Mouse (Mus musculus) R1 (cell line): ENCODE data around the gene Sall1.

Experiments
- DNase-seq: peaks from one replicate; pipeline ENCODE4 v3.0.0-alpha.2; 2018; ENCODE audit warnings: low read depth, low spot score

Sall1 gene

DNA sequence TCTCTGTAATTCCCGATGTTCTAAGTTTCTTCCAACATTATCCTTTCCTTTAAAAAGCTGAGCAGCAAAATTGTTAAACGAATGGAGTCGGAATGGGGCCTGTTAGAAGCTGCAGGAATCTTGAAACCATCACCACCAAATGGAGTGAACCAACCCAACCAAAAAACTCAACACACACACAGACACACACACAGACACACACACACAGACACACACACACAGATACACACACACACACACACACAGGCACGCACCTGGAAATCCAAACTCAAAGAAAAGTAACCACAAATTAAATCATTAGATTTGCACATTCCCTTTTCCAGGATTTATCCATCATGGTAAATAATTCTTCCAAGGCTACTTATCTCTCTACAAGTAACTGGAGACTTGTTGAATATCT is 5.0 kb downstream of the Sall1 start:
- DNase-seq, result no peak

DNA sequence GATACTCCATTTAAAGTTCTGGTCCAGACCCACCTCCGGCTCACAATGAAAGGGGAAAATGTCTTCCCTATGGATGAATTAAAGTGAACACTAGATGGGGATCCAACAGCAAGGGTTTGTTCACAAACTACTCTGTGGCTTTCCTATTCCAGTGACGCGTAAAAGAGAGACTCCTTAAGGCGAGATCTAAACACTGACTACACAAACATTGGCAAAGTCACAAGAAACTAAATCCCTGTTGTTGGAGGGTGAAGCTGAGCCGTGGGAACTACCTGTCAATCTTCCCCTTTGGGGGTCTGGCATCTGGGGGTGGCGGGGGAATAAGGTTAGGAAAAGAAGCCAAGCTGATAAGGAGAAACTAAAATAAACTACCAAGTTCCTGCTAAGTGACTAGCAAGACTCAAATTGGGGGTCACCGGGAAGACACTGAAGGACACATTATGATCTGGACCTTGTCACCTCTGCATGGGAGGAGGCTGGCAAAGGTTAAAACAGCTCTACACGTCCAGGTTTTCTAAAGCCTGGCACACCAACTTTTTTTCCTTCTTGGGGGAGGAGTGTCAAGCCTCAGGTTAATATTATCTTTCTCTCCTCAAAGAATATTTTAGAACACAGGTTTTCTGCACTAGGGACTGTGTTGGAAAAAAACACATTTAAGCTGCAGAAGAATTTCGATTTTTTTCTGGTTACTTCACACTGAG is 6.3 kb downstream of the Sall1 start:
- DNase-seq, result no peak

DNA sequence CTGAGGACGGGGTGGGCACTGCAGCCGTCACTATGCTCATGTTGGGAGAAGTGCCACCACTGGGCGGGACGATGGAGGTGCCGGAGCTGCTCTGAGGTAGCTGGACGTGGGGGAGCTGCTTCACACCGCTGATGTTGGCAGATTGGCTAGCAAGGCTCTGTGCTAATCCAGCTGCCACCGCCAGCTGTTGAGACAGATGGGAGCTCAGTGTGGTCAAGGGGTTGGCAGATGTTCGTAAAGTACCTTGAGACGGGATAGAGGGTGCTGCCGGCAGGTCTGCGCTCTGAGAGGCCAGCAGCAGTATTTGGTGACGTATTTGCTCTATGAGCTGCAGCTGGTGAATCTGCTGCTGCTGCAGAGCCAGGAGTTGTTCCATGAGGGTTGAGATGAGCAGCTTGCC is 11.6 kb downstream of the Sall1 start:
- DNase-seq, result no peak

DNA sequence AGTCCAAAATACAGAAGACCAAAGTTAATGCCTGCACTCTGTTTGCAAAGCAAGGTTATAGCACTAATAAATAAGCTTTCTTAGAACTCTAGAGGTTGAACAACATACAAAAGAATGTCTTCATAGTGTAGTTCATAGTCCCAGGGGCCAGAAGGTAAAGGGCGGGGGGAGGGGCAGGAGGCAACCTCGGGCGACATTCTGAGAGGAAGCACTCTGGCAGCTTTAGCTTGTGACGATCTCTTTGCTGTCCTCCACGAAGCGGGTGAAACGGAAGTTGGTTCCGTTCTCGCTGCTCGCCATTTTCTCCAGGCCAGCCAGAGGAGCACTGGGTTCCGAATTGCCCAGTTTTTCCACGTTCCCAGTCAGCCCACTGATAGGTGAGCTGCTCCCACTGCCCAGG is 15.8 kb downstream of the Sall1 start:
- no peak for DNase-seq

DNA sequence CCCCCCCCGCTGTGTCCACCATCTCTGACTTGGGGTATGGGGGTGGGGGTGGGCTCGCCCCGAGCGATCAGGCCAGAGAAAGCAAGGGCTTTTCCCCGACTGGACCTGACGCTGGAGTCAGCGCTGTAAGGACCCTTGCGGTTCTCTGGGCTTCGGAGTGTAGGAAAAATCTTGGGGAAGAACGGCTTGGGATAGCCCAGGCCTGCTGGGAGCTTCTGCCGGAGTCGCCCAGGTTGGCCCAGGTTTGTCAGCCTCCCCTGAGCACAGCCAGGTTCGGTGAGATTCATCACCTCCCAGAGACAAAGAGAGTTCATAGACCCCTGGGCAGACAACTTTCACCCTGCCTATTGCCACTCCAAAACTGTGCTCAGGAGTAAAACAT is 17.8 kb downstream of the Sall1 start:
- DNase-seq, result peak; percentile 59

DNA sequence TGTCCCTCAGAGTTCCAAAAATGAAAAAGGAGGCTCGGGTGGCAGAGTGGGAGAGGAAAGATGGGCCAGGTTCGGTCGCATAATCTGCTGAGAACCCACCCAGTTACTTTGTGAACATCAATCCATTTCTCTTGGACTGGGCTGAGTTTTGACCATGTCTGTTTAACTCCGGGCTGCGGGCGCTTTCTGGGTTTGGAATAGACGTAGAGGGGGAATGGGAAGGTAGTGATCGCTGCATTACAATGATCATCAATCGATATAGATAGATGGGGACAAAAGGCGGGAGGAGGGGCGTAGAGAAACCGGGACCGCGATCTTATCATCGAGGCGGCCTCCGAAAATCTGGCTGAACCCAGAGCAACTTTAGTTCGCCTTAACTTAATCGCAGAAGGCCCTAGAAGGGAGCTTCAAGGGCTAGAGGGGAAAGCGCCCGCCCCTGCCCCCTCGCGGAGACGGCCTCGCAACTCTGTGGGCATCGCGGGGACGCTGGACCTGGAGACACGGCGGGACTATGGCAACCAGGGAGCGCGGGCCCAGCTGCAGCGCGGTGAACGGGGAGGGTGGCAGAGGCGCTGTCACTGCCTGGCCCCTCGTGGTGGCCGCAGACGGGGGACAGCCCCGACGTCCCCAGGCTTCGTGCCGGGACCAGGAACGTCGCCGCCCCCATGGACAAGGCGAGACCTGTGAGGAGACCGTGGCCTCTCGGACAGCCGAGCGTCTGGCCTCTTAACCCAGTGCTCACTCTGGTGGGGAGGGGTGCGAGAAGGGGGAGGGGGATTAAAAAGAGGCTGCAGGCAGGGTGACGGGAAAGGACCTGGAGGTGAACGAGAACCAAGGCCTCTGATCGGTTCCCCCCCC is 18.5 kb downstream of the Sall1 start:
- DNase-seq, result no peak

DNA sequence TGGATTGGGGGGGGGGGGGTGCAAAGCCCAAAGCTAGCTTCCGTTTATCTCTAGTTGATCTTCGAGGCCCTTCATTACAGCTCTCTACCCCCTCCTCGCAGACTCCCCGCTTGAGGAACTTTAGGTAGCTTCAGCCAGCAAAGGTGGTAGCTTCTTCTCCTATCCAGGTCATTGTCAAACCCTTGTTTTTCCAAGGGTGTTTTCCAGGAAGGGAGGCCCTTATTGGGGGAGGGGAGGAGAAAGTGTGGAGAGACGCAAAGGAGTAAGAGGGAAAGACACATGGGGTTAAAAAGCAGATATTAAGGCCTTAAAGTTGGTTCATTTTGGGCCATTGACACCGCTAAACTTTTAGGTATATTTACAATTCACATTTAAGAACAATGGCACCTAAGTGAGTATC is 19.2 kb downstream of the Sall1 start:
- DNase-seq, result peak; percentile 81

DNA sequence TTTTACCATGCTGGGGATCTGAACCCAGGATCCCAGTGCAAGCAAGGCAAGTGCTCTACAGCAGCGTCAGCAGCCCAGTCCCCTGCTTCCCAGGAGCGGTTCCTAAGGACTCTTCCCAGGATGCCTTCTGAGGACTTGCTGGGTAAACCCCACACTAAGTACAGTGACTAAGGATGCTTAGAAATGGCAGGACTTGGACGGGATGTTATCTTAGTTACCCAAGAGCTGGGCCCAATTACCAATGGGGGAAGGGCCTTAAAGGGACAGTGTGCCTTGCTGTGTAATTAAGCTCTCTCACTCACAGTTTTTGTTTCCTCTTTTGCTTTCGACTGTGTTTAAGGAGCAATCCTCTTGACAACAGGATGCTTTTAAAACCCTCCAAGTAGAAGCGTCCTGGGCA is 22.8 kb downstream of the Sall1 start:
- peak; percentile 65 for DNase-seq

DNA sequence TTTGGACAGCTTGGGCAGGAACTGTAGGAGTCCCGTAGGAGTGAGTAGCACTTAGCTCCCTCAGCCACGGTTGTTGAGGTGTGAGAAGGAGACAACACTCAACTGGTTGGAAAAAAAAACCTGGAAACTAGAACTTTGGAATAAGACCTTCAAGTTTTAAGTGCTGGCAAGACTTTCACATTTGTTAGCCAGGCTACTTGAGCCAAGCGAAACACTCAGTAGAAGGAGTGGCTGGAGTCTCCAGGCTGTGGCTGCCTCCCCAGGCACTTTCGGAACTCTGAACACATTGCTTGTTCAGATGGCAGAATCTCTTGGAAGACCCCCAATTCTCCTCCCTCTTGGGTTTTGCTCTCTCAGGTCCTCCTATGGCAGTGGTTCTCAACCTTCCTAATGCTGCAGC is 26.1 kb downstream of the Sall1 start:
- DNase-seq, result no peak

DNA sequence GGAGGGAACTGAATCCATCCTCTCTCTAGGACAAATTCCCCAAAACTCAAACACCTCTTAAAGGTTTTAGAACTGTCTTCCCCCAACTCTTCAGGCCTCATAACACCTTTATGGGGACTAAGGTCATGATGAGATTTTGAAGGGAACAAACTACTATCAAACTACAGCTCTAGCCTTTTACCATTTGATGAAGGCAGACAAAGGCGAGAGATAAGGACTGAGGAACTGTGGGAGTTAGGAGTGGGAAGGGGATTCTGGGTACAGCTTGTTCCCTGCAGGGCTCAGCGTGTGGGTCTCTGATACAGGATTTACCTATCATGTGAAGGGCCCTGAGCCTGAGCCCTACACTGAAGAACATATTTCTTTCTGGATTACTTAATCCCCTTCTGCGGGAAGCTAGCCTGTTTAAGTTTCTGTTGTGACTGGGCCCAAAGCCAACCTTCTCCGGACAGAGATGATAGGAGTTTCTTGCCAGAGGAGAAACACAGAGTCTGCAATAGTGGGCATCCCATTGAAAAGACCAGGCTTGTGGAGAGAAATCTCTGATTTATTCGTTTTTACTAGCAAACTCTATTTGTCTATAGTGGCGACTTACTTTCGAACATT is 27.4 kb downstream of the Sall1 start:
- DNase-seq, result peak; percentile 64

DNA sequence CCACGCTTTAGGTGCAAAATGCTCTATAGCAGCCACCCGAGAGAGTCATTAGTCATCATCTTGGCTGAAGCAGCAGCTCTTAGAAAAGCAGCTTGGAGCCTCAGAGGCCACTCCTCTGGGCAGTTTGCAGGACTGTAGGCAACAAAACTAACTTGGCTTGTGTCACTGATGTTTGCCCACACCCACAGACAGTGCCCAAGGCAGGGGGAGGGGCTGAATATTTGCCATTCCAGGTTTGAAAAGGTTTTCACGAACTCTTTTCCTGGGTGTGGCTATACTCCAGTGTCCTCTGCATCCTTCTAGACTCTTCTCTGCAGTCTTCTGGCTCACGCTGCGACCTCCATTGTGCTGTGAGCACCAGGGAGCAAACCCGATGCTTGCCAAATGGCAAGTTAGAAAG is 28.4 kb downstream of the Sall1 start:
- peak; percentile 99 for DNase-seq

DNA sequence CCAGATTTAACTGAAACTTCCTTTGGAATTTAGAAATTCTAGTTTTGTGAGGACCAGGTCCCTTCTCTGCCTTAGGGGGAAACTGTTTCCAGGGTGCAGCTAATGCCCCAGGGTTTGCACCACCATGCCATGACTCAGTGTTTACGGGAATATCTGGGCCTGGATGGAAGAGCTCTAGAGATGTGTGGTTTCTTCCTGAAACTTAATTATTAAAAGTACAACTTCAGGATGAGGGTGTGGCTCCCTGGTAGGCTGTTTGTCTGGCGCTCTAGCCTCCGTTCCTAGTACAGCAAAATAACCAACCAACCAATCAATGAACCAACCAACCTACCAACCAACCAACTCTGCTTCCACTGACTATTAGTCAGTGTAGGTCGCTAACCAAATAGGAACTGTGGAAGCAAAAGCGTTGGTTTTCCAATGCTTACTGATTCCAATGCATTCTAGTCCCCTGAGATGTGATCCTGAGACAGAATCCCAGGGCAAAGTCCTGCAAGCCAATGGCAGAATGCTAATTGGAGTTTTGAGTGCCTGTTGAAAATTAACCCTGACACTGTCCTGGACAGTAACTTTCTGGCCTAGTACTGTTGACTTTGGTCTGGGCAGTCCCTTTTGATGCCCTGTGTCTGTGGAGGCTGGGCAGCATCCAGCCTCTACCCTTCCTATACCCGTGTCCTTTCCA is 31.0 kb downstream of the Sall1 start:
- no peak for DNase-seq

DNA sequence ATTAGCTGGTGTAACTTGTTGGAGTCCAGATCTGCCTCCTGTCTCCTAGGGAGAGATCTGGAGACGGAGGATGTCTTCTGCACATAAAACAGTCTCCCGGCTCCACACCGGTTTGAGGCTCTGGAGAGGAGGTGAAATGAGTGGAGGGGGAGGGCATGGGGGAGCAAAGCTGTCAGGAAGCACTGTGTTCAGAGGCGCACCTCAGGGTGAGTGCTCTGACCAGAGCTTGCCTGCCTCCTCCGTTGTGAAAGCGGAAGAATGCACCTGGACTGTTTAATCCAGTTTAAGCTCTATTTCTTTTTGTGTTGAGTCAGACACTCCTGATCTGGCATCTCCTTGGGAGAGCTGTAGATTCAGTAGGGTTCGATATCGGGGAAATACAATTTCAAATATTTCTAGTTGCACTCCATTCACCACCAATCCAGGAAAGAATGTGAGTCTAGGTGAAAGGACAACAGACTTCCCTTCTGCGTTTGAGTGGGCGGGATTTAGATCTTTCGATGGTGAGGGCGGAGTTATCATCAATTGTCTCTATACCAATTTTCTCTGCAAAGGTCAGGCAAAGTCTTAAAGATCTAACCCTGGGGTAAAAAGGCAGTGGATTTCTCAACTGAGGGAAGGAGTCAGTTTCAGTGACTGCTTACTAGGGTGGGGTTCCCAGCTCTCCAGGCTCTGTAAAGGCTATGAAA is 31.8 kb downstream of the Sall1 start:
- peak; percentile 93 for DNase-seq

DNA sequence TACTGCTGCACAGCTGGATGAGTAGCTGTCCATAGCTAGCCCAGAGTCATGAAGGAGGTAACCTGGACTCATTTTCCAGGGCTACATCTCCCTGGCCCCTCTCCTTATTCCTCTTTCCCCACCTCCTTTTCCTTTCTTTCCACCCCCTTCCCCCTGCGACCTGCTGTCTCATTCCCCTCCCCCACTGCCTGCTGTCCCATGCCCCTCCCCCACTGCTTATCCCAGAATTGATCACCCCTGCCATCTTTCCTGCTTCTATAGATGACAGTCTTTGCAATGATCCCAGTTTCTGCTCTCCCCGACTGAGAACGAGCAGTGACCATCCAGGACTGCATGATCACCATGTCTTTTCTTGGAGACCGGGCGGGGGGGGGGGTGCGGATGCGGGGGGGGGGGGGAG is 35.2 kb downstream of the Sall1 start:
- no peak for DNase-seq

DNA sequence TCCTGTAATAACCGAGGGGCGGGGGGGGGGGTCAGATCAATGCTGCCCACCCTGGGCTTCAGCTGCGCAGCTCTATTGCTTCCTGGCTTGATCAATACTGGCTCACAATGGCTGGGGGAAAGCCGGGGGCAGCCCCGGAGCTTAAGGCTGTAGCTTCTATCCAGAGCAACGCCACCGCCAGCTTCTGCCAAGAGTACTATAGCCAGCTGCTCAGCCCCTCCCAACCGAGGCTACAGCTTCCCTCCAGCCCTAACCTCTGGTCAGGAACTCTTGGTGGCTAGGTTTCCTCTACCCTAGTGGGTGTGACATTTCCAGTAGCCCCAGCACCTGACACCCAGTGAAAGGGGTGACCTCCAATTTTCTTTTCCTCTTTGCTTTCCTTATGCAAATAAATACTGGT is 36.8 kb downstream of the Sall1 start:
- no peak for DNase-seq

DNA sequence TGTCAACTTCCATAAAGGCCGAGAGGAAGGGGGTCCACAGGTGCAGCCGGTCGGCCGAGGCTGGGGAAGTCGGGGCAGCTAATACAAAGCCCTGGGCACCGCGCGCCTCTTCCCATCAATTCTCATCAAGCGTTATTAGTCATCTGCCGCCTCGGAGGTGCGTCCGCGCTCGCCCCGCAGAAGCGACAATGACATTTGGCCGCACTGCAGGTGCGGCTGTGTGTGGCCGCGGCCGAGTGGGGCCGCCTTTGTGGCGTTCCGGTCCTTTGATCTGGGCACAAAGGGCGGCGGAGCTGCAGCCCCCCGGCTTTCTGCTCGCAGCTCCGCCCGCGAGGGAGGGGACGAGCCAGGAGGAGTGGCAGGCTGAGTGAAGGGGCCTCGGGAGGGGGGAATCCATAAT is 37.5 kb downstream of the Sall1 start:
- peak; percentile 44 for DNase-seq

DNA sequence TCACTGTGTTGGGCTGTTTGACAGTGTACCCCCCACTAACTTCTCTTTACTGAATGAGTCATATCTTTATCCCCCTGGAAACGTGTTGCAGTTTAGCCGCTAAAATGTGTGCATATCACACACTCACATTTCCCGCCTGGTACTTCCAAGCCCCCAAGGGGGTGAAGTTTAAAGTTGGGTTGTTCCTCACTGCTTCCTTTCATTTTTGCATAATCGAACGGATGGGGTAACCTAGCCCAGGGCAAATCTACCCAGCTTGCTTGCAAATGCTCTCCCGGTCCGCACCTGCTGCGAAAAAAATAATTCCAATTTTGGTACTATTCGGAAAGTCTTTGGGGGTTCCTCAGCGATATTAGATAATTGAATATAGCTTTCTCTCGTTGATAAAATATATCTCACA is 38.2 kb downstream of the Sall1 start:
- DNase-seq, result no peak

DNA sequence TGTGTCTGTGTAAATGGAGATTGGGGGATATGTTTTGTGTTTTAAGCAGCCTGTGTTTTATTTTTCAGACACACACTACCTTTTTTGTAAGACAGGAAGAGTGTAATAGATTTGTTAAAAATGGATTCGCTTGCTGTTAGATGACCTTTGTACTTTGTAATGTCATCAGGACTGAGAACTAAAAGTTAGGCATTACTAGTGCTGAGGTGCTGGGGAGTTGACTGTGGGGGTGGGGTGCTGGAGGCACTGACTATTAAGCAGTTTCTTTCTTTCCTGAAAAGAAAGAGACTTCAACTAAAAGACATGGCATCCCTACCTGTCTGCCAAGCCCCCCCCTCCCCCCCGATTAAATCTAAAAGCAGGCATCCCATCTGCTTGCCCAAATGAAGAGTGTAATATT is 39.9 kb downstream of the Sall1 start:
- DNase-seq, result peak; percentile 85

DNA sequence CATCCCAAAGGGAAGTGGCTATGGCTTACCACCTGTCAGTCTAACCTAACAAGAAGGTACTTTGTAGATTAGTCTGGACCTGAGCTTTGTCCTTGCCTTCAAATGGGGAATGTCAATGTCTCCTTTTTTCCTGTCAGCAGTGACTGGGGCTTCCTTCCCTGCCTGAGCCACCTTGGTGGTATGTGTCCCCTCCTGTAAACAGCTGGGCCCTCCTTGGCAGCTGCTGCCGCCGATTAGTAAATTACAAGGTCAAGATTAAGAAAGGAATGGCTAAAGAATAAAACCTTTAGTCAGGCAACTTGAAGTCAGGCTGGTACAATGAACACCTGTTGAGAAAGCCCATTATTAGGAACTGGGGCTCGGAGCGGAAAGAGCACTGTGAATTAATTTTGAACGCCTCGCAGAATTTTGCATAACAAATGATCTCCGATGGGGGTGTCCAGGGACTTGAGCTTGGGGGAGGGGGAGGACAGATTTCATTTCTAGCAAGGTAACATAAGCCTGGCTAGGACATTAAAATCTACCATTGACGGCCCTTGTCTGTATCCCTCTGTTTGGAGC is 40.5 kb downstream of the Sall1 start:
- peak; percentile 99 for DNase-seq

DNA sequence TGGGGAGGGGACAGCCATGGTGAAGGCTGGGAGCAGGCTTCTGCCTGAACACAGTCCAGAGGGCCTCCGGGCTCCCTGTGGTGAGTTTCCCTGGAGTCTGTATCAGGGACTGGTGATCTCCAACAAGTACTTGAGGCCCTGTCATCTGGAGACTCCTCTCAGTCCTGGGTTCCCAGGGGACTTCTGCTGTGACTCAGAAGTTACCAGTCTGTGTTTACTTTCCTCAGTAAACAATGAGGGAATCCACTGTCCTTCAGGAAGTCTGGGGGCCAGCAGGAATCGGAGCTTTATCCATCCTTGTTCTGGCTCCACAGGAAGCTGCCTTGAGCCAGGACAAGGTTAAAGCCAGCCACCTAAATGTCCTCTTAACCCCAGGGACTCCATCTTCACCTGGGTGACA is 41.8 kb downstream of the Sall1 start:
- peak; percentile 55 for DNase-seq

DNA sequence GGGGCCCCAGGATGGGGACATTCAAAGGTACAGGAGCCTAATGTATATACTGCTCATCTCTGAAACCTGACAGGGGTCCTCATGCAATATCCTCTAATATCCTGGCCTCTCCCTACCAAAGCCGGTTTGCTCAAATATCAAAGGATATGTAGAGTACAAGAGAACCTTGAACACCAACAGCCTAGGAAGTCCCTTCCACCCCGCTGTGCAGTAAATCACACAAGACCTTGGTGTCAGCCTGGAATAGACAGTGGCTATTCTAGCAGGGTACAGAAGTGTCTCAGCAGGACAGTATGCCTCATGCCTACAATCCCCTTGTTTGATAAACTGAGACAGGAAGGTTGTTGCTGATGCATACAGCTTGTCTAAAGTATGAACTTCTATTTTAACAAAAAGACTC is 46.7 kb downstream of the Sall1 start:
- DNase-seq, result peak; percentile 69
